ENCODE assay signal across 26 mouse cellular contexts in genomic region chr4:57906708-57907107, GRCm38 (mm10).
"Had no signal": no experiment of that assay in that cellular context is flagged by ENCODE, and none has a peak within 500 bp of the region (broad histone marks: within the 10 kb centered on the region; RNA-seq: fewer than 3 reads in every experiment).

No protein-coding gene starts in this region.

- H3K4me2 ChIP-seq: heart, embryonic 11.5 days; heart, embryonic 13.5 days; heart, embryonic 15.5 days; hindbrain, embryonic 13.5 days; hindbrain, embryonic 15.5 days; kidney, embryonic 15.5 days; limb, embryonic 13.5 days; liver, embryonic 11.5 days; liver, embryonic 13.5 days; liver, embryonic 15.5 days had no signal

- H3K27me3 ChIP-seq: heart, embryonic 13.5 days; hindbrain, embryonic 13.5 days; hindbrain, embryonic 15.5 days; kidney, embryonic 15.5 days; limb, embryonic 13.5 days; liver, embryonic 13.5 days; liver, embryonic 15.5 days had no signal

- H3K4me3 ChIP-seq: heart, adult 2 months; heart, embryonic 13.5 days; heart, embryonic 15.5 days; hindbrain, embryonic 13.5 days; hindbrain, embryonic 15.5 days; kidney, embryonic 15.5 days; layer of hippocampus, adult 2 months; left cerebral cortex, adult 2 months; limb, embryonic 13.5 days; liver, embryonic 13.5 days; liver, embryonic 15.5 days had no signal

- DNase-seq: gastrocnemius, postnatal 14 days; gastrocnemius, postnatal 36 days; heart, adult 11 months; heart, adult 2 months; heart, postnatal 14 days; heart, postnatal 36 days; kidney, adult 18-20 months; kidney, adult 8-10 months; kidney, postnatal 10 days; kidney, postnatal 25 days; kidney, postnatal 4 days; liver; liver, embryonic 13.5 days had no signal

- H3K27ac ChIP-seq: heart, adult 2 months; heart, embryonic 13.5 days; heart, embryonic 15.5 days; hindbrain, embryonic 13.5 days; hindbrain, embryonic 15.5 days; hindbrain, postnatal 0 days; kidney, embryonic 15.5 days; layer of hippocampus, adult 2 months; left cerebral cortex, adult 2 months; limb, embryonic 13.5 days; liver, embryonic 13.5 days; liver, embryonic 15.5 days had no signal

- H3K36me3 ChIP-seq: heart, embryonic 13.5 days; heart, embryonic 15.5 days; hindbrain, embryonic 13.5 days; hindbrain, embryonic 15.5 days; kidney, embryonic 15.5 days; limb, embryonic 13.5 days; liver, embryonic 13.5 days; liver, embryonic 15.5 days had no signal

- ATAC-seq: hindbrain, postnatal 0 days; intestine, embryonic 16.5 days had no signal

- H3K4me1 ChIP-seq: liver, embryonic 13.5 days; liver, embryonic 15.5 days had no signal

- H3K9me3 ChIP-seq: heart, embryonic 13.5 days; heart, embryonic 15.5 days; hindbrain, embryonic 13.5 days; hindbrain, embryonic 15.5 days; kidney, embryonic 15.5 days; limb, embryonic 13.5 days; liver, embryonic 13.5 days; liver, embryonic 15.5 days had no signal

- H3K9ac ChIP-seq: heart, embryonic 13.5 days; heart, embryonic 15.5 days; hindbrain, embryonic 13.5 days; hindbrain, embryonic 15.5 days; kidney, embryonic 15.5 days; limb, embryonic 13.5 days; liver, embryonic 13.5 days; liver, embryonic 15.5 days had no signal
